Mouse (Mus musculus): ENCODE results near the gene 0610012G03Rik. TPM values are rescaled to one million over a fixed set of nuclear protein-coding genes. Genes with fewer than 3 reads are reported as not detected.

Gene 0610012G03Rik
- total RNA-seq, 2 experiments from 2014 or later: 52.7 to 56.6 TPM

- DNase-seq (ENCODE audit: low spot score): peak; percentile 85
Observed at GRCm38 (mm10) chr16:31932840-31933697, 15.2 kb downstream of the 0610012G03Rik start.

GRCm38 (mm10) chr16:31932255-31932654 lies 16.0 kb downstream of the 0610012G03Rik start:
- DNase-seq (ENCODE audit: low spot score): no peak

GRCm38 (mm10) chr16:31931330-31931729 lies 17.0 kb downstream of the 0610012G03Rik start:
- no peak for DNase-seq (ENCODE audit: low spot score)

GRCm38 (mm10) chr16:31927412-31927811 lies 20.9 kb downstream of the 0610012G03Rik start:
- no peak for DNase-seq (ENCODE audit: low spot score)

GRCm38 (mm10) chr16:31926547-31927182 lies 21.6 kb downstream of the 0610012G03Rik start:
- DNase-seq (ENCODE audit: low spot score): no peak

- DNase-seq (ENCODE audit: low spot score): no peak
Observed at GRCm38 (mm10) chr16:31926091-31926490, 22.2 kb downstream of the 0610012G03Rik start.

- DNase-seq (ENCODE audit: low spot score): no peak
Observed at GRCm38 (mm10) chr16:31924368-31924767, 23.9 kb downstream of the 0610012G03Rik start.

- peak; percentile 70 for DNase-seq (ENCODE audit: low spot score)
Observed at GRCm38 (mm10) chr16:31918248-31918724, 30.0 kb downstream of the 0610012G03Rik start.

- DNase-seq (ENCODE audit: low spot score): no peak
Observed at GRCm38 (mm10) chr16:31917776-31918175, 30.5 kb downstream of the 0610012G03Rik start.

GRCm38 (mm10) chr16:31910281-31910847 lies 37.9 kb downstream of the 0610012G03Rik start:
- DNase-seq (ENCODE audit: low spot score): no peak

GRCm38 (mm10) chr16:31908959-31909358 lies 39.3 kb downstream of the 0610012G03Rik start:
- no peak for DNase-seq (ENCODE audit: low spot score)

- DNase-seq (ENCODE audit: low spot score): peak; percentile 18
Observed at GRCm38 (mm10) chr16:31906896-31907295, 41.4 kb downstream of the 0610012G03Rik start.

- no peak for DNase-seq (ENCODE audit: low spot score)
Observed at GRCm38 (mm10) chr16:31905891-31906825, 42.1 kb downstream of the 0610012G03Rik start.

GRCm38 (mm10) chr16:31905331-31905730 lies 43.0 kb downstream of the 0610012G03Rik start:
- no peak for DNase-seq (ENCODE audit: low spot score)

- no peak for DNase-seq (ENCODE audit: low spot score)
Observed at GRCm38 (mm10) chr16:31903239-31903638, 45.1 kb downstream of the 0610012G03Rik start.

- no peak for DNase-seq (ENCODE audit: low spot score)
Observed at GRCm38 (mm10) chr16:31901886-31902285, 46.4 kb downstream of the 0610012G03Rik start.

GRCm38 (mm10) chr16:31898546-31899326 lies 49.6 kb downstream of the 0610012G03Rik start:
- no peak for DNase-seq (ENCODE audit: low spot score)

Data from gastrocnemius, adult 18-20 months (tissue).